Mouse (Mus musculus) ES-Bruce4 (cell line): ENCODE data around the gene Tff3. TPM values are rescaled to one million over a fixed set of nuclear protein-coding genes. Genes with fewer than 3 reads are reported as not detected.
A peak's percentile ranks its signal among the peaks of the same experiment; 100 is the strongest.

Experiments
- H3K27ac ChIP-seq: 2 replicates; pipeline ENCODE4 v1.5.1; 2012; ENCODE audit warnings: low read length, inconsistent platforms; ENCODE audit not compliant: insufficient read depth
- H3K27me3 ChIP-seq: 2 replicates; pipeline ENCODE4 v1.6.1; 2012; ENCODE audit warnings: mild to moderate bottlenecking, low read length, inconsistent platforms; ENCODE audit not compliant: control insufficient read depth, poor library complexity, insufficient read depth, severe bottlenecking
- H3K36me3 ChIP-seq: 2 replicates; pipeline ENCODE4 v1.6.1; 2012; ENCODE audit warnings: inconsistent platforms, mild to moderate bottlenecking, low read length, moderate library complexity; ENCODE audit not compliant: control insufficient read depth, poor library complexity, insufficient read depth, severe bottlenecking
- H3K4me1 ChIP-seq: one replicate; pipeline ENCODE4 v1.8.1; 2011; ENCODE audit warnings: low read length; ENCODE audit not compliant: control insufficient read depth, insufficient read depth
- H3K4me3 ChIP-seq: 2 replicates; pipeline ENCODE4 v1.5.1; 2011; ENCODE audit warnings: low read depth, mild to moderate bottlenecking, low read length
- H3K9ac ChIP-seq: 2 replicates; pipeline ENCODE4 v1.6.1; 2012; ENCODE audit warnings: low read depth, mild to moderate bottlenecking, inconsistent platforms; ENCODE audit not compliant: poor library complexity, severe bottlenecking
- H3K9me3 ChIP-seq: replicated peaks from 2 replicates; pipeline ENCODE4 v1.6.1; 2012; ENCODE audit warnings: mild to moderate bottlenecking, low read length, inconsistent platforms; ENCODE audit not compliant: control insufficient read depth, poor library complexity, insufficient read depth, severe bottlenecking
- CTCF ChIP-seq: IDR thresholded peaks from one replicate; pipeline ENCODE4 v1.8.1; 2011; ENCODE audit warnings: low read depth, low read length
- EP300 ChIP-seq: IDR thresholded peaks from 2 replicates; pipeline ENCODE4 v1.6.1; 2011; ENCODE audit warnings: low read depth, low read length; ENCODE audit not compliant: insufficient read depth
- POLR2A ChIP-seq: IDR thresholded peaks from one replicate; pipeline ENCODE4 v1.8.1; 2011; ENCODE audit warnings: low read length; ENCODE audit not compliant: insufficient read depth
- polyA plus RNA-seq: library from polyadenylated mRNA; stranded (reverse); fragments of >200 nt; gene quantifications from 2 replicates; pipeline ENCODE4 v1.2.4, GENCODE M21; 2011; ENCODE audit warnings: low read depth; ENCODE audit not compliant: missing spikeins, insufficient read depth, insufficient read length

The Tff3 gene
- polyA plus RNA-seq, 1 experiment: not detected

DNA sequence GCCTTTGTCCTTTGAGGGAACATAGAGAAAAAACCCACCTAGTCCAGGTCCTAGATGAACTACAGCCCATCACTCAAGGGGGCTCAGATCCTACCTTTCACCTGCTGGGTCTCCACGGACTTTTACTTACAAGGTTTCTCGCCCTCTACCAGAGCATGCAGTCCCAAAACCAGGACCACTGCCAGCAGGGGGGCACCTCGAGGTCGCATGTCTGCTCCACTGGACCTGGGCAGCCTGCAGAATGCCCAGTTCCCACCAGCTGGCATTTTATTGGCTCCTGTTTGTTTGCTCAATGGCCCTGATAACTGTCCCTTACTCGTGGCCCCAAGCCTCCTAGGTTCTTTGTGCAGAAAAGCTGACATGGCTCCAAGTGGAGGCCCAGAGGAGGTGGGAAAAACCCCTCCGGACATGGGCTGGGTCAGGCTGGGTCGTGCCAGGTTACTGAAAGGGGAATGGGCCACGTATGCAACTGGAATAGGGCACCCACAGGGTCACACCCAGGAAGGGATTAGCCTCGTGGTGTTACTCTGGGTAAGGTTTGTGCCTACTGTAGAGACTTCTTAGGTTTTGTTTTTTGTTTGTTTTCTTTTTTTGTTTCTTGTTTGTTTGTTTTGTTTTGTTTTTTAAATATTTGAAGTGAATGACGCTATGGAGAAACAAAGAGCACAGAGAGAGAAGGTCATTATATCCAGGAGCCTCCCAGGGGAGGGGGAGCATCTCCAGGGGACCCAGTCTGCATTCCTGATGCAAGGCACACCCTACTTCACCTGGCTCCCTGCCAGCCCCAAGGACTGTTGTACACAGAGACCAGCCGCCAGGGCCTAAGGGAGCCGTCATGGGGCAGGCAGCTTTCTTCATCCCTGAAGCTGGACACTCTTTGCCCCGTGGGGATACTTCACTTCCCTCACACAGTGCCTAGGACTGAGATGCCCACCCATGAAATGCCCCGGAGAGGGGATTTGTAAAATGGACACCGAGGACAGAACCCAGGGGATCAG, 14.9 kb upstream of the Tff3 start, which contains the start of gene Tff2:
Gene Tff2 (minus strand): TSS at position 243 of the 998 bp plus-strand sequence.
- TF ChIP-seq CTCF (no peak), POLR2A (no peak), EP300 (no peak)
- Histone ChIP-seq H3K27me3 (no peaks in the 10 kb centered on the region), H3K9ac (no peak within 1 kb of the TSS), H3K27ac (no peak within 1 kb of the TSS), H3K4me3 (no peak within 1 kb of the TSS), H3K36me3 (no peaks in the 10 kb centered on the region), H3K9me3 (no peaks in the 10 kb centered on the region), H3K4me1 (no peaks in the 10 kb centered on the region)

DNA sequence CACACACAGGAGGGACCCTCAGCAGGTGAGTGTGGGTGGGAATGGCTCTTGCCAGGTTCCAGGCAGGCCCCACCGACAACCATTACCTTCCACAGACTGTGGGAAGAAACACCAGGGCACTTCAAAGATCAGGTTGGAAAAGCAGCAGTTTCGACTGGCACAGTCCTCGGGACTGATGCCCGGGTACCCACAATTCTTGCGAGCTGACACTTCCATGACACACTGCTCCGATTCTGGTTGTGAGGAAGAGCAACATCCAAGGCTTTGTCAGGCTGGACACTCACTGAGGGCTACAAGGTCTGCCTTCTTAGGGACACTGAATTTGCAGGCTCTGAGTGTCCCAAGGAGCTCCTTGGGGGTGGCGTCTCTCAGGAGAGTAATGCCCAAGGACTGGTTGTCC, 12.7 kb upstream of the Tff3 start:
- Histone ChIP-seq H3K9me3 (no peaks in the 10 kb centered on the region), H3K27ac (no peak overlapping the region), H3K4me3 (no peak overlapping the region), H3K4me1 (no peaks in the 10 kb centered on the region), H3K27me3 (no peaks in the 10 kb centered on the region), H3K36me3 (no peaks in the 10 kb centered on the region), H3K9ac (no peak overlapping the region)
- TF ChIP-seq EP300: no peak
- no peak for TF ChIP-seq CTCF
- TF ChIP-seq POLR2A: no peak

DNA sequence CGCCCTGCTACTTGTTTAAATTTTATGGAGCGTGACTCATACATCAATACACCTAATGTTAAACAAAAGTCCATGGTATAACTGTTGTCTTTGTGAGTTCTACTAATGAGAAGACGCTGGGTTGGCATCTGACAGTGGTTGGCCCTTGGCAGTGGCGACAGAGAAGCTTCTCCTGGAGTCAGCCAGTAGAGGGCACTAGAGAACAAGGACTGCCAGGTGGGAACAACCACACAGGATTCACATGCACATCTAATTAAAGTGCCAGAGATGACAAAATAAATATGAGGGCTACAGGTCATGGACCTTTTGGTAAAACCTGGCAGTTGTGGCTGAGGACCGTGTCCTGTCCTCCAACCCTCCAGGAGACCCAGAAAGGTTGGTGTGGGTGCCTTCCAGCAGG, 9.0 kb upstream of the Tff3 start:
- H3K4me1 ChIP-seq: no peaks in the 10 kb centered on the region
- TF ChIP-seq EP300 (no peak), CTCF (peak; percentile 79), POLR2A (no peak)

DNA sequence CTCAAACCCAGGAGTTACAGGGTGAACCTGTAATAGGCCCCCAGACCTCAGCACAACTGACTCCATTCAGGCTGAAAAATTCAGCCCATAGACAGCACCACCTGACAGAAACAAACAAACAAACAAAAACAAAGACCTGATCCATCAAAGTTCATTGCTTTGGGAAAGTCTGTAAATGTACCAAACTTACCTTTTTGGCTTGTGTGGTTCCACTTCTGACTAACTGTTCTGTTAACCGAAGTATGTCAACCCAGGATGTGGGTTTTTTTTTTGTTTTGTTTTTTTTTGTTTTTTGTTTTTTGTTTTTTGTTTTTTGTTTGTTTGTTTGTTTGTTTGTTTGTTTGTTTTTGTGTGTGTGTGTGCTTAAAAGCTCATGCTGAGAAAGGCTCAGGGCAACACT, 7.4 kb upstream of the Tff3 start:
- H3K27me3 ChIP-seq: no peaks in the 10 kb centered on the region
- no peak overlapping the region for H3K9ac ChIP-seq
- no peaks in the 10 kb centered on the region for H3K4me1 ChIP-seq
- H3K9me3 ChIP-seq: no peaks in the 10 kb centered on the region
- no peak overlapping the region for H3K4me3 ChIP-seq
- no peak overlapping the region for H3K27ac ChIP-seq
- TF ChIP-seq EP300 (no peak), POLR2A (no peak), CTCF (no peak)
- H3K36me3 ChIP-seq: no peaks in the 10 kb centered on the region

More for the DNA sequence above, 9.0 kb upstream of the Tff3 start:
- Histone ChIP-seq H3K4me3 (no peak overlapping the region), H3K9ac (no peak overlapping the region), H3K27ac (no peak overlapping the region), H3K27me3 (no peaks in the 10 kb centered on the region), H3K9me3 (no peaks in the 10 kb centered on the region), H3K36me3 (no peaks in the 10 kb centered on the region)

DNA sequence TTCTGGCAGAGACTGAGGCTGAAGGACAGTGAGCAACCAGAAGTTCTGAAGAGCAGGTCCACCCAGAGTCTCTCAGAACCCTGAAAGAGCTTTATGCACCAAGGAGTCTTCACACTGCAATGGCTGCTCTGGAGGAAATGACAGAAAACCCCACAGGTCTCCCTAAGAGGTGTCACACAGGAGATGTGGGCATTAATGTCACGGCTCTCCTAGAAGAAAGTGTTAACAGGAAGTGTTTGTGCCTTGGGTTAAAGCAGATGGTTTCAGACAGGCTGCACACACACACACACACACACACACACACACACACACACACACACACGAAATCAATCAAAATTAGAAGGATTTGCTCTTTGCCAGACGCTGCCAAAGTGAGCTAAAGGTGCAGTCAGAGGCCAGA, 6.8 kb upstream of the Tff3 start:
- Histone ChIP-seq H3K4me1 (no peaks in the 10 kb centered on the region), H3K27ac (no peak overlapping the region), H3K36me3 (no peaks in the 10 kb centered on the region), H3K9ac (no peak overlapping the region), H3K27me3 (no peaks in the 10 kb centered on the region), H3K9me3 (no peaks in the 10 kb centered on the region), H3K4me3 (no peak overlapping the region)
- TF ChIP-seq EP300 (no peak), CTCF (no peak), POLR2A (no peak)

DNA sequence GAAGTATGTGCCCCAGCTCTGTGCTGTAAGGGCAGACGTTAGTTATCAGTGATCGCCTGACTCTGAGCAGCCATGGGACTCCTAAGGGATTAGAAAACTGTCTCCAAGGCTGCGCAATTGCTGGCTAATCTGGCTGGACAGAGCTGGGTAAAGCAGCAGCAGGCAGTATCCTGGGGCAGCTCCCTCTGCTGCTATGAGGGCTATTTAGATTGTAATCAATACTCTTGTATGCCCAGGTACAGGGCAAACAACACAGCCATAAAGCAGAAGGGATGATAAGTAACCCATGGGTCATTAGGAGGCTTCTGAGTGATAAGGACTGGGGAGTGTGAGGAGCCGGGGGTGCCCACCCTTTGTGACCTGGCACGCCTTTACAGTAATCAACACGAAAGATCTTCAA, 5.5 kb upstream of the Tff3 start:
- Histone ChIP-seq H3K27me3 (no peaks in the 10 kb centered on the region), H3K9me3 (no peaks in the 10 kb centered on the region), H3K4me3 (no peak overlapping the region), H3K9ac (no peak overlapping the region), H3K4me1 (no peaks in the 10 kb centered on the region), H3K36me3 (no peaks in the 10 kb centered on the region), H3K27ac (no peak overlapping the region)
- no peak for TF ChIP-seq POLR2A
- no peak for TF ChIP-seq CTCF
- no peak for TF ChIP-seq EP300
